Mouse (Mus musculus): ENCODE results near the gene Ch25h. TPM values are rescaled to one million over a fixed set of nuclear protein-coding genes. Genes with fewer than 3 reads are reported as not detected.
A peak's percentile ranks its signal among the peaks of the same experiment; 100 is the strongest.

Ch25h gene
- 1.8 and 3.7 TPM in 2 replicates for polyA plus RNA-seq (2014; fragmentation: Nextera tagmentation; extraction: Ambion mirVana)

DNA sequence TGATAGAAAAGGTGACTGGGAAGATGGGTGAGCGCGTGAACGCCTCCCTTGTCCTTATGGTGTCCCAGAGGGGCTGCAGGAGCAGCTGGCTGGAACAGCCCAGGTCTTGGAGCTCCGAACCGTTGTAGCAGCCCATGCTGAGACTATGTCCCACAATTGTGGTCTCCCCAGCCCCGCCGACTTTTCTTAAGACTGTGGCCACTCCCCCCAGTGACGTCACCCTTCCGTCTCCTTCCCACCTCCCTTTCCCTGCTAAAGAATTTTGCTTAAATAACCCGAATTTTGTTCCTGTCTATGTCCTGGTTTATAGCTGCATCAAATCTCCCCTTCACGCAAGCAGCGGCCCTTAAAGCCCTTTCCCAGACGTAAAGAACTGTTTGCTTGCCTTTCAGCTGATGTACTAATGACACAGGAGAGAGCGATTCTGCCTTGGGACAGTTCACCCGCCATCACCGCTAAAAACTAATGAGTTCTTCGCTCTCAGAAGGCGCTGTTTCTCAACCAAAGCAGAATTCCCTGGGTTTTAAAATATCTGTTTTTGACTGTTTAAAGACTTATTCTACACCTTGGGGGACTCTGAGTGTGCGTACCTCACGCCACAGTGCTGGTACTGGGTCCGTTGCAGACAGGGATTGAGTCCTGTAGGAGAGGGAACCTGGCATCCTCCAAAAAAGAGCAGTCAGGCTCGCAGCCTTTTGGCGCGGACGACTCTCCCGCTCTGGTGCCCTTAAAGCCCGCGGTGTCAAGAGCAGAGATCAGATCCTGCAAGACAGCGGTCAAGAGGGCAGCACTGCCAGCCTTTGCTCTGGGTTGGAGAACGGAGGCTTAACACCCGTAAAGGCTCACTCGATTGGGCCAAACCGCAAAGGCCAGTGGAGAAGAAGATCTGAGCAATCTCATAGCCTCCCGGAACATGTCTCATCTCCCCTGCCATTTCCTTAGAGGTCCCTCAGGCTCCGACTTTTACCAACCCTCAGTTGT is at the start of gene Ch25h:
Gene Ch25h (minus strand): TSS at position 174 of the 981 bp plus-strand sequence.
- H3K9ac ChIP-seq (ENCODE audit: low read depth, low read length) = peak within 1 kb of the TSS; percentile 39; the same call in 1 of the 2 replicates
- H3K27me3 ChIP-seq (ENCODE audit: control insufficient read depth, insufficient read depth, low read length) = peaks cover 12% of the 10 kb centered on the region; the same call in 1 of the 2 replicates
- no peak within 1 kb of the TSS for H3K27ac ChIP-seq (ENCODE audit: low read depth, low read length)
- H3K4me2 ChIP-seq = peak within 1 kb of the TSS; percentile 92
- H3K4me3 ChIP-seq (ENCODE audit: low read depth, low read length) = peak within 1 kb of the TSS; percentile 51
- H3K4me1 ChIP-seq (ENCODE audit: control insufficient read depth, insufficient read depth, low read length) = no peaks in the 10 kb centered on the region
- no peaks in the 10 kb centered on the region for H3K36me3 ChIP-seq (ENCODE audit: control insufficient read depth, insufficient read depth, low read length)
- no peaks in the 10 kb centered on the region for H3K9me3 ChIP-seq (replicated peaks; ENCODE audit: control insufficient read depth, low read length)
- 1% methylated on average over 35 of the region's 35 CpGs for WGBS (ENCODE audit: insufficient replicate concordance)
- 0 out of 2 replicates have a peak, but pooled peaks have one; percentile 49 for ATAC-seq (replicated peaks; ENCODE audit: insufficient number of reproducible peaks, low FRiP score, low TSS enrichment)

DNA sequence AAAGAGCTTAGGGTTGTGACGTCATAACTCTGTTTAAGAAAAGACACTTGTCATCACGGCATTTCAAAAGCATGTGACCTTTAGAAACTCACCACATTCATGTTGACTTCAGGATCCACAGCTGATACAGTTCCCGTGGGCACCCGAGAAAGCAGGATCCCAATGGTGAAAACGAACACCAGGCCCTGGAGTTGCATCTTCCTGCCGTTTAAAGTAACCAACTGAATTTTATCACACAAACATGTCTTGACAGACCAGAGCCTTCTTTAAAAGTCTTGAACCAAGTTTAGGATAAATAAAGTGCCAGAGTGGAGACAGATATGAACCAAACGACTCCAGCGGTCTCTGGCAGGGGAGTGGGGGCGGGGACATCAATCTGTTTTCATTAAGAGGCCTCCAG is 49.7 kb upstream of the Ch25h start:
- no peaks in the 10 kb centered on the region for H3K27me3 ChIP-seq (ENCODE audit: control insufficient read depth, insufficient read depth, low read length)
- no peak overlapping the region for H3K4me3 ChIP-seq (ENCODE audit: low read depth, low read length)
- H3K36me3 ChIP-seq (ENCODE audit: control insufficient read depth, insufficient read depth, low read length) = no peaks in the 10 kb centered on the region
- WGBS (ENCODE audit: insufficient replicate concordance) = 24% methylated on average over 9 of the region's 9 CpGs
- H3K9ac ChIP-seq (ENCODE audit: low read depth, low read length) = no peak overlapping the region
- no peak for ATAC-seq (replicated peaks; ENCODE audit: insufficient number of reproducible peaks, low FRiP score, low TSS enrichment)
- no peaks in the 10 kb centered on the region for H3K9me3 ChIP-seq (replicated peaks; ENCODE audit: control insufficient read depth, low read length)
- peak overlapping the region; percentile 34 for H3K4me2 ChIP-seq
- peaks cover 8% of the 10 kb centered on the region for H3K4me1 ChIP-seq (ENCODE audit: control insufficient read depth, insufficient read depth, low read length)
- no peak overlapping the region for H3K27ac ChIP-seq (ENCODE audit: low read depth, low read length)

GRCm38 (mm10) chr19:34523106-34523725 is 48.3 kb upstream of the Ch25h start:
- Histone ChIP-seq H3K27me3 (ENCODE audit: control insufficient read depth, insufficient read depth, low read length) (no peaks in the 10 kb centered on the region), H3K36me3 (ENCODE audit: control insufficient read depth, insufficient read depth, low read length) (no peaks in the 10 kb centered on the region)
- WGBS (ENCODE audit: insufficient replicate concordance) = 74% methylated on average over 12 of the region's 12 CpGs

DNA sequence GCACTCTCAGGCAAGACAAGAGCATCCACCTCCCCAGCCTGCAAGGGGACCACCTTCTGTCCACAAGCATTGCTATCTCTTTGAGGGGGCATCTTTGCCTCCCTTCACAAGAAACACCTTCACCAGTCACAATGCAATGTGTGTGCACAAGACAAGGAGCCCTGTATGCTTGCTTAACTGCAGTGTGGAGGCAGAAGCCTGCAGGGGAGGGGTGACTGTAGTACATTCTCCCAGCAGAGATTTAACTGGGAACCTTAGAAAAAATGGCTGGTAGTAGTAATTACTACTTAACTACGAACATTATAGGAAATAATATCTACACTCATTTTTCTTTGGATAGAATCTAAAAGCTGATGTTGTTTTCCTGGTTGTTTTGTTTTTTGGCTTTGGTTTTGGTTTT is 47.0 kb upstream of the Ch25h start:
- Histone ChIP-seq H3K9me3 (replicated peaks; ENCODE audit: control insufficient read depth, low read length) (no peaks in the 10 kb centered on the region), H3K9ac (ENCODE audit: low read depth, low read length) (no peak overlapping the region), H3K4me3 (ENCODE audit: low read depth, low read length) (no peak overlapping the region), H3K4me2 (no peak overlapping the region), H3K36me3 (ENCODE audit: control insufficient read depth, insufficient read depth, low read length) (no peaks in the 10 kb centered on the region), H3K4me1 (ENCODE audit: control insufficient read depth, insufficient read depth, low read length) (peaks cover 8% of the 10 kb centered on the region), H3K27ac (ENCODE audit: low read depth, low read length) (no peak overlapping the region), H3K27me3 (ENCODE audit: control insufficient read depth, insufficient read depth, low read length) (no peaks in the 10 kb centered on the region)
- WGBS (ENCODE audit: insufficient replicate concordance) = 86% methylated on average over 1 of the region's 1 CpGs
- no peak for ATAC-seq (replicated peaks; ENCODE audit: insufficient number of reproducible peaks, low FRiP score, low TSS enrichment)

More at GRCm38 (mm10) chr19:34523106-34523725, 48.3 kb upstream of the Ch25h start:
- H3K4me2 ChIP-seq = no peak overlapping the region
- no peak overlapping the region for H3K27ac ChIP-seq (ENCODE audit: low read depth, low read length)
- ATAC-seq (replicated peaks; ENCODE audit: insufficient number of reproducible peaks, low FRiP score, low TSS enrichment) = no peak
- H3K4me1 ChIP-seq (ENCODE audit: control insufficient read depth, insufficient read depth, low read length) = peaks cover 8% of the 10 kb centered on the region
- H3K4me3 ChIP-seq (ENCODE audit: low read depth, low read length) = no peak overlapping the region
- H3K9me3 ChIP-seq (replicated peaks; ENCODE audit: control insufficient read depth, low read length) = no peaks in the 10 kb centered on the region
- H3K9ac ChIP-seq (ENCODE audit: low read depth, low read length) = no peak overlapping the region

GRCm38 (mm10) chr19:34521361-34521760 is 46.4 kb upstream of the Ch25h start:
- WGBS (ENCODE audit: insufficient replicate concordance) = 72% methylated on average over 2 of the region's 2 CpGs
- H3K4me1 ChIP-seq (ENCODE audit: control insufficient read depth, insufficient read depth, low read length) = peaks cover 8% of the 10 kb centered on the region
- H3K4me2 ChIP-seq = no peak overlapping the region
- no peak overlapping the region for H3K27ac ChIP-seq (ENCODE audit: low read depth, low read length)
- H3K4me3 ChIP-seq (ENCODE audit: low read depth, low read length) = no peak overlapping the region
- no peak overlapping the region for H3K9ac ChIP-seq (ENCODE audit: low read depth, low read length)
- no peaks in the 10 kb centered on the region for H3K27me3 ChIP-seq (ENCODE audit: control insufficient read depth, insufficient read depth, low read length)
- no peak for ATAC-seq (replicated peaks; ENCODE audit: insufficient number of reproducible peaks, low FRiP score, low TSS enrichment)
- no peaks in the 10 kb centered on the region for H3K36me3 ChIP-seq (ENCODE audit: control insufficient read depth, insufficient read depth, low read length)
- H3K9me3 ChIP-seq (replicated peaks; ENCODE audit: control insufficient read depth, low read length) = no peaks in the 10 kb centered on the region

DNA sequence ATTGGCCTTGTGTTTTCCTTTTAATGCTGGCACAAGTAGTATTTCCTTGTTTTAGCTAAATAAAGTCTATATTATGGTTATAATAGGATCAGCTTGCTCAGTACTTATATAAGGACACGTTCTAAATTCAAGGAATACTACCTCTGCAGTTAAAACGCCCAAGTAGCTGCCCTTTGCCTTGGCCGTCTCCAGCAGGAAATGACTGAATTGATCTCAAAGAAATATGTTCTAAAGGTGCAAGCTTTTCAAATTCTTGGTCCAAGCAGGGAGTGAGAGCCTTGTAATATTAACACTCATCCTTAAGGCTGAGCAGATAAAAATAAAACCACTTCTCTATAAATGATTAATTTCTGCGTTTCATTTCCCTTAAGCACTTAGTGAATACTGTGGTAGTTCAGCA is 45.1 kb upstream of the Ch25h start:
- H3K27me3 ChIP-seq (ENCODE audit: control insufficient read depth, insufficient read depth, low read length) = no peaks in the 10 kb centered on the region
- no peak overlapping the region for H3K4me3 ChIP-seq (ENCODE audit: low read depth, low read length)
- no peaks in the 10 kb centered on the region for H3K9me3 ChIP-seq (replicated peaks; ENCODE audit: control insufficient read depth, low read length)
- H3K9ac ChIP-seq (ENCODE audit: low read depth, low read length) = no peak overlapping the region
- H3K36me3 ChIP-seq (ENCODE audit: control insufficient read depth, insufficient read depth, low read length) = no peaks in the 10 kb centered on the region
- WGBS (ENCODE audit: insufficient replicate concordance) = 81% methylated on average over 4 of the region's 4 CpGs
- no peak overlapping the region for H3K27ac ChIP-seq (ENCODE audit: low read depth, low read length)
- no peak overlapping the region for H3K4me2 ChIP-seq
- H3K4me1 ChIP-seq (ENCODE audit: control insufficient read depth, insufficient read depth, low read length) = peaks cover 5% of the 10 kb centered on the region
- ATAC-seq (replicated peaks; ENCODE audit: insufficient number of reproducible peaks, low FRiP score, low TSS enrichment) = no peak

DNA sequence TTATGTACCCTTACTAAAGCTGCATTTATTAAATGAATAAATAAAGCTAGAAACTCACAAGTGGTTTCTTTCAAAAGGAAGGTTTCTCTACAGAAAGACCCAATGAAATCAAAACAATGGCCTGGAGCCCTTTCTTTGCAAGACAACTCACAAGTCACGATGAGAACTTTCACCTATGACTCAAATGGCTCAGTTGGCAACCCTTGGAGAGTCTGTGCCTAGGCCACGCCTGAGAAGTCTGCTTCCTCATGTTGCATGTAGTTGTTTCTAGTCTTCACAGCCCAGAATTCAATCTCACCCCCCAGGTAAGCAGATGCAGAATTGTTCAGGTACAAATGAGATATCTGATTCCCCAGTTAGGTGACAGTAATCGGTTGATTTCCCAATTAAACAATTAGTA is 44.7 kb upstream of the Ch25h start:
- Histone ChIP-seq H3K4me2 (no peak overlapping the region), H3K9ac (ENCODE audit: low read depth, low read length) (no peak overlapping the region), H3K4me3 (ENCODE audit: low read depth, low read length) (no peak overlapping the region), H3K9me3 (replicated peaks; ENCODE audit: control insufficient read depth, low read length) (no peaks in the 10 kb centered on the region), H3K36me3 (ENCODE audit: control insufficient read depth, insufficient read depth, low read length) (no peaks in the 10 kb centered on the region), H3K4me1 (ENCODE audit: control insufficient read depth, insufficient read depth, low read length) (peaks cover 1% of the 10 kb centered on the region), H3K27ac (ENCODE audit: low read depth, low read length) (no peak overlapping the region), H3K27me3 (ENCODE audit: control insufficient read depth, insufficient read depth, low read length) (no peaks in the 10 kb centered on the region)
- 78% methylated on average over 3 of the region's 3 CpGs for whole genome bisulfite sequencing (ENCODE audit: insufficient replicate concordance)
- no peak for ATAC-seq (replicated peaks; ENCODE audit: insufficient number of reproducible peaks, low FRiP score, low TSS enrichment)

- H3K4me2 ChIP-seq = no peak overlapping the region
- WGBS (ENCODE audit: insufficient replicate concordance) = 48% methylated on average over 3 of the region's 3 CpGs
- no peak overlapping the region for H3K27ac ChIP-seq (ENCODE audit: low read depth, low read length)
- no peak overlapping the region for H3K9ac ChIP-seq (ENCODE audit: low read depth, low read length)
- H3K27me3 ChIP-seq (ENCODE audit: control insufficient read depth, insufficient read depth, low read length) = no peaks in the 10 kb centered on the region
- no peak overlapping the region for H3K4me3 ChIP-seq (ENCODE audit: low read depth, low read length)
- no peak for ATAC-seq (replicated peaks; ENCODE audit: insufficient number of reproducible peaks, low FRiP score, low TSS enrichment)
- no peaks in the 10 kb centered on the region for H3K4me1 ChIP-seq (ENCODE audit: control insufficient read depth, insufficient read depth, low read length)
- no peaks in the 10 kb centered on the region for H3K36me3 ChIP-seq (ENCODE audit: control insufficient read depth, insufficient read depth, low read length)
- H3K9me3 ChIP-seq (replicated peaks; ENCODE audit: control insufficient read depth, low read length) = no peaks in the 10 kb centered on the region
Observed at GRCm38 (mm10) chr19:34518786-34519185, 43.8 kb upstream of the Ch25h start.

Data from heart, embryonic 11.5 days (tissue).